Mouse (Mus musculus) bone marrow, adult 2 months (tissue): ENCODE results near the gene Pcyt2.

ENCODE experiments used
- CTCF ChIP-seq: fragments of 200-500 bp; IDR thresholded peaks from 2 replicates; pipeline ENCODE4 v1.5.1; 2011; ENCODE audit warnings: low read length, control low read depth; ENCODE audit not compliant: control insufficient read depth, insufficient read depth
- POLR2A ChIP-seq: fragments of 200-500 bp; IDR thresholded peaks from 2 replicates; pipeline ENCODE4 v1.6.1; 2011; ENCODE audit warnings: low read depth, mild to moderate bottlenecking, control low read depth, low read length, borderline replicate concordance; ENCODE audit not compliant: control insufficient read depth

DNA sequence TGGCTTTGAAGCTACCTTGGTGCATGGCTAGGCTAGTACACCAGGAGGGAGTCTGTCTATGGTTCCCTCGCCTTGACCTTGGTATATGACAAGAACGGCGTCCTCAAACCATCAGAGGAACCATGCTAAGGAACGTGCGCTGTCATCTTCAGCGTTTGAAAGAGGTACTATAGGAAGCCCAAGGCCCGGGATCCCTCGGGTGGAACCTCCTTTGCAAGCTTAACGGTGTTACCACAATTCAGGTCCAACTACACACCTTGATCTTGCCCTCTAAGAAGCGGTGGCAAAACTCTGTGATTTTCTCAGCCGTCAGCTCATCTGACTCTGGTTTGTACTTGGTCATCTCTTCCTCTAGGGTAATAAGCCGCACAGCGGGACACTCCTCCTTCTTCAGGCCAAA, 54.8 kb downstream of the Pcyt2 start:
- no peak for TF ChIP-seq CTCF
- no peak for TF ChIP-seq POLR2A
